Mouse (Mus musculus) thymus, postnatal 36 days (tissue): ENCODE results near the gene Cd3eap.

Experiments used
- DNase-seq, 2 experiments: peaks; one replicate each; pipeline ENCODE4 v3.0.0; 2022; ENCODE audit warnings: mixed read lengths in 2 of 2

Cd3eap gene

DNA sequence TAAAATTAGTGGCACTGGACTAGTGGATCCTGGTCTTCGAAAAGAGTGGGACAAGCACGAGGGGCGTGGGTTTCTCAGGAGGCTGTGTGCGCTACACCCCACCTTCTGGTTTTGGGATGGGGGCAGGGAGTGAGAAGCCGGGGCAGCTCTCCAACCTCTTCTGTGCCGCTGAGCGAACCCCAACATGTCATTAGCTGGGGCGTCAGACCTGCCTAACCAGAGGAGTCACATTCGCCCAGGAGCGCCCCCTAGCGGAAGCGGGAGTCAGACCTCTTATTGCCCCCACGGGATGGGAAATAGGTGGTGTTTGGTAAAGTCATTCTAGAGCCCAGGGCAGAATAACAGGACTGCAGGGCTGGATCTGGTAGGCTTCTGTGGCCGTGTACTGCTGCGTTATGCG, 2.4 kb upstream of the Cd3eap start:
- peak; percentile 76 to 79 for DNase-seq

DNA sequence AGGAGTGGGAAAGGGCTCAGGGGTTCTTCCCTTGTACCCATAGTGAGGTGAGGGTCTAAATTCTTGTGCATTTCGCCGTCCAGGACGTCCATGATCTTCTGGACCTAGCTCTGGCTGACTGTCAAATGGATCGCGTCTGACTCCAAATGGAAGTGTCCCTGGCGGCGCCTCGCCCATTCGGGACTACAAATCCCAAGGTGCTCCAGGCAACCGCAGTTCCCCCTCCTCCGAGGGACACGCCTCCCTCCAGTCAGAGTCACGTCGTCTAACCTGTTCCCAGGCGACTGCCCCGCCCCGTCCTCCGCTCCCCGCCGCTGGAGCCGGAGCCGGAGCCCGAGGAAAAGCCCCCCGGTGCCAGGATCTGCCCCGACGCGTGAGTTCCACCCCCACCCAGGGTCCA, 1.7 kb upstream of the Cd3eap start:
- DNase-seq: peak; percentile 49 to 74

DNA sequence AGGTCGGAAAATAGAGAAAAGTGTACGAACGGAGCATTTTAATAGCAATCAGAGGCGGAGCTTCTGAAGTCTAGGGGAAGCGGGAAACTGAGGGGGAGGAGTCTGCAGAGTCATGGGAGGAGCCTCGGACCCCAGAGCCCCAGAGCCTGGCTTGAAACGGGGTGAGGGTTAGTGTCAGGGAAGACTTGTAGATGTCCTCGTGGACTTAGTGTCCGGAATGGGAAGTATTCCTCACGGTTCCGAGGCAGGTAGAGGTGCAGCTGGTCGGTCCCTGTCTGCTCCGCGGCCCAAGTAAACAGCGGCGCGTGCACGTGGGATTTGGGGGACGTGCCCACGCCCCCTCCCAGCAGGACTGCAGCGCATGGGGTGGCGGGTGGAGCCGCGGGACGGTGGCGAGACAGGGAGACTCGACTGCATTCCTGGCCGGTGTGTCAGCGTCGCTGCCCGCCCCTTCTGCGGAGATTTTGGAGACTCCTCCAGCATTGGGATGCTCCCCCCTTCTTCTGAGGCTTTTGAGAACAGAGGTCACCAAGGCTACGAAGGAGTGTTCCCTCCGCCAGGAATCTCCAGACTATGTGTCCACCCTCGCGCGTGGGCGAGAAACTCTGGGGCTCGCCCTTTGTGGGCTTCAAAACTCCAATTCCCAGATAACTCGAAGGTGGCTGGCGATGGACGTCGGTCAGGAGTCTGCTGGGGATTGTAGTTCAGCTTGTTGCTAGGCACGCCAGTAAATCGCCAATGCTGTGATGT, 784 bp upstream of the Cd3eap start:
- DNase-seq: peak; percentile 57 to 68

GRCm38 (mm10) chr7:19358634-19359033, 649 bp downstream of the Cd3eap start:
- no peak for DNase-seq

DNA sequence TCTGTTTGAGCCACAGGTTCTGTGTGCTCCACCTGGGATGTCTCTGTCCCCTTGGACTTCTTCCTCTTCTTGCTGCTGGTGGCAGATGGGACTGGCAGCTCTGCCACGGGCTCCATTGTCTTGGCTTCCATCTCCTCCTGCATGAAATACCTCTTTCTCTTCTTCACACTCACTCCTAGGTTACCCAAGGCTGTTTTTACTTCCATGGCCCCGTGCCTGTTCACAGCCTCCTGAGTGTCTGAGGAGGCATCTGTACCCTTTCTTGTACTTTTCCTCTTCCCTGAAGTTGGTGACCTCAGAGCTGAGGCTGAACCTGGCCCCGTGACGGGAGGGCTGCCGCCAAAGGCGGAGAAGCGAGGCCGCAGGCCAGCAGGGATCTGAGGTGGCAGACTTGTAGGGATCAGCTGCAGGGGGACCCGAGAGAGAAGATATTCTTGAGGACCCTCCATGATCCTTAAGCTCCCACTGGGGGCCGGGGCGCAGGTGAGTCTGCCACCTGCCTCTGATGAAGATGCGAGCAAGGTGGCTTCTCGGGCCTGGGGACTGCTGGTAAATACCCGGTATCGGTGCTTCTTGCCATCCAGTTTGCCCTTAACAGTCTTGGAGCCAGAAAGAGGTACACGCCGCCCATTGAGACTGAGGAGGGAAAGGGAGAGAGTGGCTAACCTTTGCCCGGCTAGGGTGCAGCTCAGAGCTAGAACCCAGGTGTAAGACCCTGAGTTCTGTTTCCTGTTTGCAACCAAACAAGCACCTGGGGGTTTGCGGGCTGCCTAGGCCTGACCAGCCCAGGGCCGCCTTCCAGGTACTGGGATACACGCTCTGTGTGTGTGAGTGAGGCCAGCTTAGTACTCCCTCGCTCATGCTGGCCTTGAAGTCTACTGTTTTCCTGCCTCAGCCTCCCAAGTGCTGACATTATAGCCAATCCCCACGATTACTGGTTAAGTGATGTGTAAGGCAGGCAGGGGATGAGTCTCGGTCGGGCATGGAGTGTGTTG, 1.6 kb downstream of the Cd3eap start:
- DNase-seq: no peak

GRCm38 (mm10) chr7:19356311-19356710, 3.0 kb downstream of the Cd3eap start:
- no peak for DNase-seq

GRCm38 (mm10) chr7:19354991-19355390, 4.3 kb downstream of the Cd3eap start:
- no peak for DNase-seq

DNA sequence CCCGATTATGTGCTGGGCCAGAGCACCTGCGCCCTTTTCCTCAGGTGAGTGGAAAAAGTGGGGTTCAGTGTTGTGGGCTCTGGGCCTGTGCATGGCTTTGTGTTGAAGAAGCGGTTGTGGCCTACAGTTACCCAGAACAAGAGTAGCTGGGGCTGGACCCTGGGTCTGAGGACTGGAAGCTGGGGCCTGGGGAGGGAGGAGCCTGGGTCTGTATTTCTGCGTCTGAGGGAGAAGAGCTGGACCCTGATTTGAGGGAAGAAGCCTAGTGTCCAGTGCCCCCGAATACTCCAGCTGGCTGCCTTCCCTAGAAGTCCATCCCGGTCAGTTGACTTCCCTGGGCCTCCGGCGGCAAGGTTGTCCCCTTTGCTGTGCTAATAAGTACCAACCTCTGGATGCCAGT, 9.1 kb downstream of the Cd3eap start:
- DNase-seq: no peak

- DNase-seq: no peak
Observed at GRCm38 (mm10) chr7:19349188-19349915, 9.9 kb downstream of the Cd3eap start.

GRCm38 (mm10) chr7:19344938-19345471, 14.3 kb downstream of the Cd3eap start:
- peak; percentile 96 to 98 for DNase-seq

- DNase-seq: peak; percentile 27 to 45
Observed at GRCm38 (mm10) chr7:19344237-19344847, 14.9 kb downstream of the Cd3eap start, which contains the start of gene Ercc1. Gene Ercc1 (plus strand): TSS chr7:19344778.

- peak; percentile 63 to 73 for DNase-seq
Observed at GRCm38 (mm10) chr7:19343210-19343808, 16.0 kb downstream of the Cd3eap start.

GRCm38 (mm10) chr7:19342481-19343027, 16.7 kb downstream of the Cd3eap start:
- DNase-seq: peak; percentile 73 to 80

GRCm38 (mm10) chr7:19341761-19342409, 17.4 kb downstream of the Cd3eap start:
- DNase-seq: no peak

DNA sequence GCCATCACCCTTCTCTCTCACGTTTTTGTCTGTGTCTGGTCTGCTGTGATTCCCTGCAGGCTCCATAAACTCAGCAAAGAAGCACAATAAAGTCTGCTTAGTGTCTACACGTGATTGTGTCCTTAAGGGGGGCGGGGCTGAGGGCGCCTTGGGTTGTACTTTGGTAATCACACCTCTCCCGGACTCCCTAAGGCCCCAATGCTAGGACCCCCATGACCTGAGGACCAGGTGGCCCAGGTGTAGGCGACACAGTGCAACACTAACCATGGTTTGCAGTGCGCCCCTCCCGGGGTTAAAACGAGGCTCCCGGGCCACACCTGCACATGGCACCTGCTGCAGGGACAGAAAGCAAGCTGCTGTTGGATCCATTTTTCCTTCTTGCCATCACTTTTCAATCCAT, 18.0 kb downstream of the Cd3eap start:
- no peak for DNase-seq

GRCm38 (mm10) chr7:19338596-19338995, 20.7 kb downstream of the Cd3eap start:
- DNase-seq: no peak

DNA sequence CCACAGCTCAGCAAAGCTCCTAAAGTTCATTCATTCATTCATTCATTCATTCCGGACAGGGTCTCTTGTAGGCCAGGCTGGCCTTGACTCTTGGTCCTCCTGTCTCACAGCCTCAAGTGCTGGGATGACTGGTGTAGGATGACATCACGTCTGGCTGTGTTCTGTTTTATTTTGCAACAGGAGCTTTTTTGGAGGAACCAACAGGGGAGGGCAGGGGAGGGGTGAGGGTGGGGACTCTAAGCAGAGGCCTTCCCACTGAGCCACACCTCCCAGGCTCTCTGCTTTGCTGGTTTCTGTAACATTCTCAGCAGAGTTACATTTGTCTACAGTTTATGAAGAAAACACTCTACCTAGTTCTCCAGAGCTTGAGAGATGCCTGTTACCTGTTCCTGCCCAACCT, 21.2 kb downstream of the Cd3eap start:
- no peak for DNase-seq

DNA sequence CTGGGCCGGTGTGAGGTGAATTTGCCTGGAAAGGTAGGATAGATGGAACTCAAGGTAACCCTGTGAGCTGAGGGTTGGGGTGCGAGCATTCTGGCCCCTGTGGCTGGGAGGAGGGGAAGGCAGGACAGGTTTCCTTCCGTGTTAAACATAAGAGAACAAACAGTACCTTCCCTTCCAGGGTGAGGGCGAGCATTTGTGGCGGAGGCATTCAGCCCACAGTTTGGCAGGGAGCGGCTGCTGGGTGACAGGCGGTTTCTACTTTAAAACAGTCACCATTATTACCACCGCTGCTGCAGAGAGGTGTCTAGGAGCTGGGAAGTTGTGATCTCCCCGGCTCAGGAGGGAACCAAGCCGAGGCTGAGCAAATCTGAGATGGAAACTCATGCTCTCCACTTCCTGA, 22.2 kb downstream of the Cd3eap start:
- no peak for DNase-seq

DNA sequence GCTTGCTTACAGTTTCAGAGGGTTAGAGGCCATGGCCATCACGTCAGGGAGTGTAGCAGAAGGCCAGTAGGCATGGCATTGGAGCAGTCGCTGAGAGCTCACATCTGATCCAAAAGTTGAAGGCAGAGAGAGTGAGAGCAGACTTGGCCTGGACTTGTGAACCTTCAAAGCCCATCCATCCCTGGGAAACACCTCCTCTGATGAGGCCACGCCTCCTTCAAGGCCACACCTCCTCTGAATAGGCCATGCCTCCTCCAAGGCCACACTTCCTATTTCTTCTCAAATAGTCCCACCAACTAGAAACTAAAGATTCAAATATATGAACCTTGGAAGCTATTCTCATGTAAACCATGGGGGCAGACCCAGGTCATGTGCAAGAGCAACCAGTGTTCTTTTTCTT, 23.7 kb downstream of the Cd3eap start:
- DNase-seq: no peak

GRCm38 (mm10) chr7:19332709-19333352, 26.5 kb downstream of the Cd3eap start:
- DNase-seq: peak; percentile 46 to 62
